Mouse (Mus musculus) brain, embryonic 14.5 days (tissue): Measurements from ENCODE around the gene Cnot1.

ENCODE experiments used
- CTCF ChIP-seq: fragments of 200-500 bp; IDR thresholded peaks from 2 replicates; pipeline ENCODE4 v1.5.1; 2012; ENCODE audit warnings: inconsistent platforms, mild to moderate bottlenecking, moderate library complexity, borderline replicate concordance; ENCODE audit not compliant: insufficient read depth, insufficient read length; ENCODE audit errors: extremely low read depth
- POLR2A ChIP-seq: fragments of 200-500 bp; IDR thresholded peaks from 2 replicates; pipeline ENCODE4 v1.6.1; 2012; ENCODE audit warnings: mild to moderate bottlenecking, inconsistent platforms, borderline replicate concordance; ENCODE audit not compliant: poor library complexity, insufficient read depth, insufficient read length, severe bottlenecking; ENCODE audit errors: extremely low read depth

DNA sequence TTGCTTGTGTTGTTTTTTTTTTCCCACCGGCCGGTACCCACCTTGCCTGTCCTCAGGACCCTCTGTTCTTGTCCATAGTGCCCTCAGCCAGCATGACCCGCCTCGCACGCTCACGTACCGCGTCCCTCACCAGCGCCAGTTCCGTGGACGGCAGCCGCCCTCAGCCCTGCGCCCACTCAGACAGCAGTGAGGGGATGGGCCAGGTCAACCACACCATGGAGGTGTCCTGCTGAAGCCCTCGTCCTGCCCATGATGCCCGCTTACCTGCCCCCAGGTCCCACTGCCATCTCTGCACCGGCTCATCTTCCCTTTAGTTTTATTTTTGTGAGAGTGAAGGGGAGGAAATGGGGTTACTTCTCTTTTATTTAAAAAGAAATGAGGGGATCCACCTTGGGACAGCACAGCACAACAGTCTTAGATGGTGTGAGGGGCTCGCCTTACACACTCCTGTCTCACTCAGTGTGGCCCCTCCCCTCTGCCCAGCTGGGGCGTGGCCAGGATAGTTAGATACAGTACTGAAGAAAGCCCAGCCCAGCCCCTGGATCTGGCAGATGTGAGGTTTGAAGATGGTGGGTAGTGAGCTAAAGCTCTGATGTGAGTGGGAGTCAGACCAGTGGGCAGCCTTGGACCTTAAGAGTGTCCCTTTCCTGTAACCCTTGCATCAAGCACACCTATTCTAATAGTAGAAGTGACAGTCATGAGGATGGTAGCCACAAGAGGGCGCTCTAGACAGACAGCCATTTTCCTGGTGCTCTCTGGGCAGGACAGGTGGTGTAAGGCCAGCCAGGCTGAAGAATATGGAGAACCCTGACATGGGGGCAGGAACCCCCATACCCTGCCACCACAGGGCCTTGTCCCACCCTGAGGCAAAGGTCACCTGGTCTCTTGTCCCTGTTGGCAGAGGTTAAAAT lies 93.9 kb downstream of the Cnot1 start:
- TF ChIP-seq CTCF (peak; percentile 76), POLR2A (no peak)
